Mouse (Mus musculus) embryonic fibroblast, embryonic 13.5 days (primary cell): ENCODE data around the gene Krt82.
"Not testable (repeated sequence)": the region's sequence is repeated elsewhere in the genome, so short reads cannot be mapped to it uniquely, and the experiment has no call there.

Experiments used
- CTCF ChIP-seq: IDR thresholded peaks from 2 replicates; pipeline ENCODE4 v1.5.1; 2011; ENCODE audit warnings: mild to moderate bottlenecking, control low read depth, low read length, moderate library complexity, borderline replicate concordance; ENCODE audit not compliant: insufficient read depth
- POLR2A ChIP-seq: IDR thresholded peaks from 2 replicates; pipeline ENCODE4 v1.6.1; 2011; ENCODE audit warnings: low read depth, mild to moderate bottlenecking, control low read depth, low read length, moderate library complexity

DNA sequence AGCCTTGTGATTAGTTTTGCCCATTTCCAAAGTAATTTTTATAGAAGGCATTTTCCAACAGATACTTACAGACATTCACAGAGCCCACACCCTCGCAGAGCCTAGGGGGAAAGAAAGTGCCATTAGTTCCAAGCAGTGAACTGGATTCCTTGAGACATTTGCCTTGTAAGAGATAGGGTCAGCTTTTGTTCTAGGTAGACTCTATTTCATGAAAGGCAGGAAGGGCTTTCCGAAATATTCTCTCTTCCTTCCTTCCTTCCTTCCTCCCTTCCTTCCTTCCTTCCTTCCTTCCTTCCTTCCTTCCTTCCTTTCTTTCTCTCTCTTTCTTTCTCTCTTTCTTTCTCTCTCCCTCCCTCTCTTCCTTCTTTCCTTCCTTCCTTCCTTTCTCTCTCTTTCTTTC, 33.3 kb downstream of the Krt82 start, which contains the start of gene Gm49425:
- TF ChIP-seq CTCF, POLR2A: not testable (repeated sequence)
